Mouse (Mus musculus): Measurements from ENCODE around the gene Trpc4ap.
A peak's percentile ranks its signal among the peaks of the same experiment; 100 is the strongest.
"Not testable (repeated sequence)": the region's sequence is repeated elsewhere in the genome, so short reads cannot be mapped to it uniquely, and the experiment has no call there.

Gene Trpc4ap

DNA sequence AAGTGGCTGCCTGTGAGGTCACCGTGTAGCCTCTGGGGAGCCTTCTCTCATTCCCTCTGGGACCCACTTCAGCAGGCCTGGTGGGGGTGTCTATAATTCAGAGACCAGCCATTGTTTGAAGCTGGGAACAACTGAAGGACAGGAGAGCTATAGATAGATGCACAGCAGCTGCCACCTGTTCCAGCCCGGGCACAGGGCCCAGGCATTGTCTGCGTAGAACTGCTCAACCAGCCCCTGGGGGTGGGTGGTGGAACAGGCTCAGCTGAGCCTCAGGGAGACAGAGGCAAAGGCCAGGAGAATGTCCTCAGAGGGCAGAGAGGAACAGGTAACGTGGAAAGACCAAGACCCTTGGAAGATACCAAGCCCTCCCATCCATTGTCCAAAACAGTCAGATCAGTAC is 85.8 kb downstream of the Trpc4ap start:
- DNase-seq, result peak; percentile 71 to 83

DNA sequence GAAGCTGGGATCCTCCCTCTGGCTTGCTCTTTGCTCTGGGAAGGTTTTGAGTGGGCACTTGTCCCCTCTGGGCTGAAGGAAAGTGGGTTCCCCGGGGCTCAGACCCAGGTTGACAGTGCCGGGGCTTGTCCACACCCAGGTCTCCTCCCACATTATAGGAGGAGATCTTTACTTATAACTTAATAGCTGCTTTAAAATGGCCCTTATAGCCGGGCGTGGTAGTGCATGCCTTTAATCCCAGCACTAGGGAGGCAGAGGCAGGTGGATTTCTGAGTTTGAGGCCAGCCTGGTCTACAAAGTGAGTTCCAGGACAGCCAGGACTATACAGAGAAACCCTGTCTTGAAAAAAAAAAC is 87.0 kb downstream of the Trpc4ap start:
- not testable (repeated sequence) for DNase-seq

DNA sequence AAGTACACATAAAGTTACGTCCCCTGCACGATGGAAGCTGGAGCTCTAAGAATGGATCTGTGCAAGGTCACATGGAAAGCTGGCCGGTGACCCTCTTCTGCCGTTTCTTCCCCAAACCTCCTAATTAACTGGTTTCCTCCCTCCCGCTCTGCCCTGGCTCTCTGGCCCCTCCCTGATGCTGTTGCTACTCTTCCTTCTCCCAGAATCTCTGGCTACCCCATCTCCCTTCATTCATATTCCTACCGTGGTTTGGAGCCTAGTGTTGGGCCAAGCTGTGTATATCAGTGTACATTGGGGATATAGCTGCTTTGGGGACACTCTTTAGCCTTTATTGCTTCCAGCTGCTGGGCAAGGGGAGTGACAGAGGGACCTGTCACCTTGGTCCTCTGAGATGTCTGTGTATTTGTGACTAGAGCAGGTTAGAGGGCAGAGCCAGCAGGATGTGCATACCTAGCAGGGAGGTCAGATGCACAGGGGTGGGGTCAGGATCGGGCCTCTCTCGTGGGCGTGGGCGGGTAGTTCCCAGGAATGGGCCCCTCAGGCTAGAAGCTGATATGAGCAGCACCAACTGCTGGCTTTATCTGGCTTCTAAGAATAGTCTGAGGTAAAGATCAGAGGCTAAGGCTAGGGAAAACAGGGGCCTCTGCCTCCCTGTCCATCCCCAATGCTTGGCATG is 87.5 kb downstream of the Trpc4ap start:
- DNase-seq, result no peak

DNA sequence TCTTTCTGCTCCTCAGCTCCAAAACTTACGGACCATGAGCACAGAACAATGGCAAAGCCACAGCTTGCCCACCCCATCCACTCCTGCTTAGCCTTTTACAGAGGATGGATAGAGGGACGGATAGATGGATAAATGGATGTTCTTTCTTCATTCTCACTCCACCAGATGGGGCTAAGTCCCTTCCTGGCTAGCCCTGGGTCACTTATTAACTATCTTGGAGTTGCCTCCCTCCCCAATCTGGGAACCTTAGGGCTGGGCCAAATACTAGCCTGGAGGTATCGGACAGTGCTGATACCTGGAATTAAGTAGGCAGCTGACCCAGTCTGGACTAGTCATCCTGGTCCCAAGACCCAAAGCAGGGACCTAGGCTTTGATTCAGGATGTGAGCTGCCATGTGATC is 88.5 kb downstream of the Trpc4ap start:
- DNase-seq, result no peak

DNA sequence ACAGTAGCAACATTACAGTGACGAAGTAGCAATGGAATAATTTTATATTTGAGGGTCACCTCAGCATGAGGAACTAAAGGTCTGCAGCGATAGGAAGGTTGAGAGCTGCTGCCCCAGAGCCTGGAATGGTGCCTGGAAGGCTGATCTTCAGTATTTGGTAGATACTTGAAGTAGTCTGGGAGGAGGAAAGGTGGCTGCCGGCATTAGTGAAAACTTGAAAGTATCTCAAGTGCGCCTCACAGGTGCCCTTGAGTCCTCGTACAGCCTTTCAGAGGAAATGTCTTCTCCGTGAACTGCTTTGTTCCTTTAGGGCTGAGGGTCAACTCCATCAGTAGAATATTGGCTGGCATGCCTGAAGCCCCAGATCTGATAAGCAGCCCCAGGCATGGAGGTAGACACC is 96.7 kb downstream of the Trpc4ap start:
- DNase-seq, result no peak

DNA sequence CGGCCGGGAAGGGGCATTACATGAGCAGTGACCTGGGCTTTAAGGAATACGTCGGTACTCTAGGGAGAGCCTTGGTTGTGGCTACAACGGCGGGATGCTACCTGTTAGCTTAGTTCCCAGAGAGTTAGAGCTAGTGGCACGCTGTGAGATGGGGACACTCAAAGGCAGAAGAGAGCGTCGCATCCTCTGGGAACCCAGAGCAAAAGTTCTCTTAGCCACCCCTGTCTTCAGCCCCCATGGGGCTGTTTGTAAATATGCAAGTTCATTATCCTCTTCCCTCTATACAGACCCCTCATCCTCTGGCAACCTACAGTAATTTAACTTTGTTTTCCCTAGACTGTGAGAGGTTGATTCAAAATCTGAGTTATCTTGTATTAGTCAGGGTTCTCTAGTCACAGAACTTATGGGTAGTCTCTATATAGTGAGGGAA is 99.3 kb downstream of the Trpc4ap start:
- no peak for DNase-seq

DNA sequence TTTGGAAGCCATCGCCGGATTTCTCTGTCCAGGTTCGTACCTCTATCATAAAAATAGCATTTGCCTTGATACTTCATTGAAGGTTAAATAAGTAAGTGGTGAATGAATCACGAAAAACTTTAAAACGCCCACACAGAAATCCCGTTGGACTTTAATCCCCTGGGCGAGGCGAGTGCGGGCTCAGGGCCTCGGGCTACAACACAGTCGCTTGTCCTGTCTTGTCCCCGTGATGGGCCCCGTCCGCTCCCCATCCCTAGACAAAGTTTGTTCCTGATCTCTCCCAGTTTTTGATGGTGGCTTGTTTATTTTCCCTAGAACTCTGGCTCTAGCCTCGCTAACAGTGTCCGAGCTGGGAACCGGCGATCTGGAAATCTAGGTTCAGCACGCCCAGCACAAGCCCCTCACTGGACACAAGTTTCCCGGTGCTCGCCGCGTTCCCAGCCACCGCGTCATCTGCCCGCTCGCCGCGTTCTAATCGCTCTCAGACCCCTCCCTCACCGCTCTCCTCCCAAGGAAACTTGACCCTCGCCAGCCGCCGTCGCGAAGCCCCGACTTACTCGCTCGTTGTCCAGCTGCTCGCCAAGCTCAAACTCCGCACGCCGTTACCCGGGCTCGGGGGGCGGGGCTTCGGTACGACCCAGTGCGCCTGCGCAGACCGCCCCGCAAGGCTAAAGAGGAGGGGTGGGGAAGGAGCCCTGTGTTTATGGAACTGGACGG is 99.9 kb downstream of the Trpc4ap start, which contains the start of gene Gss:
Gene Gss, minus strand, starts transcription at position 674 of the 717 bp plus-strand sequence.
- DNase-seq, result peak; percentile 99 to 100

DNA sequence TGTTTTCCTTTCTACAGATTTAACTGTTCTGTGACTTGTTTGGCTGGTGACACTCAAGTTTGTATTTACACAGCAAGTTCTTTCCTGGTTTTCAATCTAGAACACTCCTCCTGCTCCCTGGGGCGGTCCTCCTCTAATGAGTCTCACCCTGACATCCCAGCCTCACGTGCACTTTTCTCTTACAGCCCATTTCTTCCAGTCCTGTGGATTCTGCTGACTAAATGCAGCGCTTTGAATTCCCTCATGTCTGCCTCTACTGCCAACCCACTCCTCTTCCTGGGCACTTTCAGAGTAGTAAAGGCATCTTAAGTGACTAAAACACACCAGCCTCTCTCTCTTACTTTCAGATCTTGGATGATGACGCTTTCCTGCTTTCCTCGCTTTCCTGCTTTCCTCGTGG is 100.5 kb downstream of the Trpc4ap start:
- DNase-seq, result no peak

DNA sequence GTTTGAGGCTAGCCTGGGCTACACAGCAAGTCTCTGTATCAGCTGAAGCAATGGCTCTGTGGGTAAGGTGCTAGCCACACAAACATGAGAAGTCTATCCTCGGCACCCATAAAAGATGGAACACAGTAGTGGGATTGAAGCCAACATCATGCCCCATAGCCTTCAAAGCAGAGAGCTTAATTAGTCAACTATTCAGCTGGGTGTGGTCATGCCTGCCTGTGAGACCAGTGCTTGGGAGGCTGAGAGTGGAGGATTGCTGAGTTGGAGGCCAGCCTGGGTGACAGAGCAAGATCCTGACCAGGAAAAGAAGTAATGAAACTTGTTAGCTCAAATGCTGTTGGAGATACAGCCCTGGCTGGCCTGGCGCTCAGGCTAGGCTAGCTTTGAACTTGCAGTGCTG is 101.3 kb downstream of the Trpc4ap start:
- DNase-seq, result no peak

DNA sequence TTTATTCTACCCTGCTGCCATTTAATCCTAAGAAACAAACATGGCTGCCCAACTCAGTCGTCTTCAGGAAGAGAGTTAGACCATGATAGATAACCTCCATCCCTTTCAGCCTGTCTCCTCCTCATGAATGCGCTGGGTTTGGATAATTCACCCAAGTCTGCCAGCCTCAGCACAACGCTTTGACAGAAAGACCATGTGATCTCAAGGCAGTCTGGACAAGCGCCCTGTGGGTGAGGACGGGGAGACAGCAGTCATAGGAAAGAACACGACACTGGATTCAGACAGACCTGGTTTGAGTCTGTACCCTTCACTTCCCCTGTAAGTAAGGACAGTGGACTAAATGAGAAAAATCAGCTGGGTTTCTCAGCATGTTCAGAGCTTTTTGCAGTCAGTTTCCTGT is 102.7 kb downstream of the Trpc4ap start:
- no peak for DNase-seq

DNA sequence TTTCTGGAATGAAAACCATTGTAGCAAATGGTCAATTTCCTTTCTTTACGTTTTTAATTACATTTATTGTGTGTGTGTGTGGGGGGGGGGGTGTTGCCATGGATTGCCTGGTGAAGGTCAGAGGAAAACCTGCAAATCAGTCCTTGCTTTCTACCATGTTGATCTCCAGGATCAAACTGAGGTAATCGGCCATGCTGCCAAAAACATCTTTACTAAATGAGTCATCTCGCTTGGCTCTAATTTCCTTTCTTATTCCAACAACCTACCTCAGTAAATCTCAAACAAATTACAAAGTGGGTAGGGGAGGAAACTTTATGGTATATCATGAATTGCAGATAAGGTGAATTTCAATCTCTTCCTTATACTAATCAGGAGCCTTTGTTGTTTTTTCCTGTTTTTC is 104.0 kb downstream of the Trpc4ap start:
- no peak for DNase-seq

DNA sequence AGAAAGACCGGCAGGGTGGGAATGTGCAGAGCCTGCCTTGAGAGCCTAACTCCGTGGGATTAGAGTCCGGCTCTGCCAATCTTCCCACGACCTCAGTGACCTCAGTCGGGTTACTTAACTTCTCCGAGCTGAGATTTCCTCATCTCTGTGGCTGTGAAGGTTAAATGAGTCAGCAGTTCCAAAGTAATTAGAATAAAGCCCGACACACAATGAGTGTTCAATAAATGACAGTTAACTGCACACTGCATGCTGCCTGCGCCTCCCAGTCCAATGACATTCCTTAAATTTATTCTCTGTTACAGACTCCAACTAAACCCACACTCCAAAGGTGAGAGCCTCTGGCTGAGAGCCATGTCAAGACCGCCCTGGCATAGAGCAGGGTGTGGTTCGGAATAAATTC is 106.7 kb downstream of the Trpc4ap start:
- DNase-seq, result no peak

DNA sequence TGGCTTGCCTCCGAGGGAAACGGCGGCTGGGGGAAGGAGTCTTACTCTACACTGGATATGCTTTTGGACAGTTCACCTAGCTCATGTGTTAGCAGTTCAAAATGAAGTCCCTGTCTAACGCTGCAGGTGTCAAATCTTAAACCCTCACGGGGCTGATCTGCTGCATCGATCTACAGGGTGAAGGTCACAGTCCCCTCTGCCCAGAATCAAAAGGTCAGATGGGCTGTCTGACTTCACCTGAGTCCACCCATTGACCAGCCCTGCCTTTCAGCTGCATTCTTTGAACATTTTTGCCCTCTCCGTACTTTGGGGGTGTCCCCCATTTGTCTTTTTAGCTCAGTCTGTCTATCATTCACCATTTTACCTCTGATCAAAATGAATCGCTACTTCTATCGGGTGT is 107.1 kb downstream of the Trpc4ap start:
- no peak for DNase-seq
